In the genomic region with DNA sequence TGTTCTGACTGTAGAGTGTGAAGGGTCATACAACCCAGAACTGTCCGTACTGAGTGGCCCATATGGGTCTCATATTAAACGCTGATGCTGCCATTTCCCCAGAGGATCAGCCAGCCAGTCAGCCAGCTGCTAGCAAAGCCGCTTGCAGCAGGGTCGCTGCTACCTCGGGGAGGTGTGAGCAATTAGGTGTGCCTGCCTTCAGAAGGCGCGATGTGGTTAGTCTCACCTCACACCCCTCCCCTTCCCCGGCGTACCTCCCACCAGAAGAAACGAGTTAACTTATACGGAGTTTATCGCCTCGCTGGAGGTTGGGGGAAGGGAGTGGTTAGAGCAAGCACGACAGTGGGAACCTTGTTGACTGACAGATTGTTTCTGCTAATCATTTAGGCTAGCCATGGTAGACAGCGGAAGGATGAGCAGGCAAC, we compare ENCODE assay signal across 9 mouse cellular contexts. TPM values are rescaled to one million over a fixed set of nuclear protein-coding genes. Genes with fewer than 3 reads are reported as not detected.
DNase-seq lines count a peak whose midpoint lies in the region; ATAC-seq and TF ChIP-seq lines count a peak whose summit lies in the region.
"Had no signal": no experiment of that assay in that cellular context is flagged by ENCODE, and none has a peak within 500 bp of the region (broad histone marks: within the 10 kb centered on the region; RNA-seq: fewer than 3 reads in every experiment).

No protein-coding gene starts in this region.

- H3K36me3 ChIP-seq in ES-E14 (ENCODE audit: control insufficient read depth, insufficient read depth, low read length, poor library complexity, severe bottlenecking) = no peaks in the 10 kb centered on the region
- no peaks in the 10 kb centered on the region for H3K36me3 ChIP-seq in forebrain, embryonic 13.5 days (ENCODE audit: poor library complexity, severe bottlenecking)
- H3K36me3 ChIP-seq in kidney, adult 2 months (ENCODE audit: control insufficient read depth, insufficient read depth, low read length) = no peaks in the 10 kb centered on the region
- no peaks in the 10 kb centered on the region for H3K36me3 ChIP-seq in stomach, embryonic 15.5 days

- peak; percentile 12; the same call in 1 of the 2 replicates for ATAC-seq in forebrain, embryonic 13.5 days
- ATAC-seq in stomach, embryonic 15.5 days (ENCODE audit: insufficient read depth, low FRiP score, low read depth) = no peak

- peak overlapping the region; percentile 94 for H3K4me2 ChIP-seq in forebrain, embryonic 13.5 days
- H3K4me2 ChIP-seq in stomach, embryonic 15.5 days = peak overlapping the region; percentile 100

- under 1% methylated on average over 15 of the region's 15 CpGs for WGBS in forebrain, embryonic 13.5 days
- 2% methylated on average over 15 of the region's 15 CpGs for WGBS in kidney, adult 2 months
- WGBS in stomach, embryonic 15.5 days = under 1% methylated on average over 15 of the region's 15 CpGs

- no peak overlapping the region for H3K27ac ChIP-seq in ES-E14 (ENCODE audit: insufficient read depth, low read depth, low read length, poor library complexity, severe bottlenecking)
- peak overlapping the region; percentile 6; the same call in 1 of the 2 replicates for H3K27ac ChIP-seq in forebrain, embryonic 13.5 days
- no peak overlapping the region for H3K27ac ChIP-seq in kidney, adult 2 months (ENCODE audit: insufficient read depth, low read depth, low read length)
- no peak overlapping the region for H3K27ac ChIP-seq in stomach, embryonic 15.5 days

- TF ChIP-seq CTCF in kidney, adult 2 months (conservative IDR thresholded peaks at IDR 0.05; ENCODE audit: insufficient read depth, insufficient read length, low read depth, low read length) = no peak

- peaks cover 0 to 3% of the 10 kb centered on the region in 2 experiments; a peak in 1 of 4 replicates for H3K4me1 ChIP-seq in ES-E14 (ENCODE audit: control insufficient read depth in 2 of 2, insufficient read depth in 2 of 2, low read length in 2 of 2, poor library complexity in 1 of 2)
- H3K4me1 ChIP-seq in forebrain, embryonic 13.5 days = peaks cover 22% of the 10 kb centered on the region
- H3K4me1 ChIP-seq in kidney, adult 2 months (ENCODE audit: control insufficient read depth, insufficient read depth, low read length) = no peaks in the 10 kb centered on the region
- H3K4me1 ChIP-seq in stomach, embryonic 15.5 days = peaks cover 13% of the 10 kb centered on the region; the same call in 1 of the 2 replicates

- peak overlapping the region; percentile 77; a peak in 3 of 4 replicates for H3K4me3 ChIP-seq in ES-E14 (ENCODE audit: insufficient read depth in 1 of 2, low read depth in 1 of 2, low read length in 2 of 2, poor library complexity in 1 of 2, severe bottlenecking in 1 of 2)
- H3K4me3 ChIP-seq in forebrain, embryonic 13.5 days = peak overlapping the region; percentile 69
- peak overlapping the region; percentile 60 for H3K4me3 ChIP-seq in kidney, adult 2 months (ENCODE audit: insufficient read depth, low read depth, low read length)
- H3K4me3 ChIP-seq in stomach, embryonic 15.5 days (replicated peaks) = peak overlapping the region; percentile 66

- peaks cover 20% of the 10 kb centered on the region for H3K27me3 ChIP-seq in forebrain, embryonic 13.5 days
- H3K27me3 ChIP-seq in kidney, adult 2 months (replicated peaks; ENCODE audit: control insufficient read depth, insufficient read depth, low read length) = no peaks in the 10 kb centered on the region
- peaks cover 14% of the 10 kb centered on the region; the same call in 1 of the 2 replicates for H3K27me3 ChIP-seq in stomach, embryonic 15.5 days (replicated peaks)
- H3K27me3 ChIP-seq: CH12.LX had no signal

- in situ Hi-C loops in ES-E14 (cut with MboI; ENCODE audit: low sequenced_read_pairs in 2 of 2, unreplicated experiment in 2 of 2) = no loop called here

- no peak overlapping the region for H3K9ac ChIP-seq in ES-E14 (ENCODE audit: insufficient read depth, low read depth, low read length, poor library complexity, severe bottlenecking)
- peak overlapping the region; percentile 75 for H3K9ac ChIP-seq in forebrain, embryonic 13.5 days
- H3K9ac ChIP-seq in stomach, embryonic 15.5 days = no peak overlapping the region

- H3K9me3 ChIP-seq in ES-E14 (ENCODE audit: control insufficient read depth, insufficient read depth, low read depth, low read length) = no peaks in the 10 kb centered on the region
- no peaks in the 10 kb centered on the region for H3K9me3 ChIP-seq in forebrain, embryonic 13.5 days (replicated peaks)
- H3K9me3 ChIP-seq in stomach, embryonic 15.5 days = no peaks in the 10 kb centered on the region

- peak; percentile 22 to 27 for DNase-seq in cerebellum, adult 18-20 months
- DNase-seq in cerebellum, adult 11 months = no peak
- no peak for DNase-seq in ES-E14 (ENCODE audit: low read depth, low spot score)
- DNase-seq in kidney, adult 2 months = no peak
- peak; percentile 23 for DNase-seq in mesoderm, embryonic 11.5 days (ENCODE audit: low read depth, low spot score)
- DNase-seq in urinary bladder, adult 2 months (ENCODE audit: low spot score) = no peak

- TF ChIP-seq POLR2A in kidney, adult 2 months (IDR thresholded peaks at IDR 0.05; ENCODE audit: low read depth, low read length) = no peak

TF ChIP-seq in ES-E14, 5 proteins besides CTCF, POLR2A, EP300 and RAD21:
- TF ChIP-seq CHD2 (IDR thresholded peaks at IDR 0.05; ENCODE audit: low read depth, low read length) (no peak), HCFC1 (IDR thresholded peaks at IDR 0.05; ENCODE audit: borderline replicate concordance, insufficient read depth, low read length) (no peak), ZNF384 (IDR thresholded peaks at IDR 0.05; ENCODE audit: low read depth, low read length) (no peak), ZC3H11A (IDR thresholded peaks at IDR 0.05; ENCODE audit: borderline replicate concordance, low read depth, low read length) (no peak), MAFK (IDR thresholded peaks at IDR 0.05; ENCODE audit: insufficient read depth, low read depth, low read length) (no peak)

RNA-seq across cellular contexts. Expression of gene Rasgef1b, which starts 0.8 kb away (rescaled TPM):
- 1.8 and 2.8 TPM in 2 replicates for total RNA-seq in ES-E14 (2012; rRNA removed)
- 62.1 and 81.3 TPM in 2 replicates for polyA plus RNA-seq in forebrain, embryonic 13.5 days (2015; fragmentation: Nextera tagmentation; extraction: Ambion mirVana)
- 7.4 and 8.6 TPM in 2 replicates for polyA plus RNA-seq in kidney, adult 2 months (2012; rRNA removed)
- polyA plus RNA-seq in stomach, embryonic 15.5 days (2015; fragmentation: Nextera tagmentation; extraction: Ambion mirVana) = 11.6 and 12.0 TPM in 2 replicates
- polyA plus RNA-seq in urinary bladder, adult 2 months (2012; rRNA removed) = 5.7 and 6.2 TPM in 2 replicates

Comparison
In these comparisons a context has a peak if more than half of its experiments do, and no peak if none do; other contexts are left out.
1. DNase-seq: peak in cerebellum, adult 18-20 months (2 of 2) and mesoderm, embryonic 11.5 days (single experiment); none in cerebellum, adult 11 months (single experiment), ES-E14 (single experiment), kidney, adult 2 months (single experiment) and urinary bladder, adult 2 months (single experiment).
2. Peak in every context shown above with its lines, with median percentiles within 50 percentile points of each other: H3K4me3 ChIP-seq.